Mouse (Mus musculus): ENCODE measurements at regions not wholly inside any gene's neighbourhood (a gene's known extent, or its start where the extent isn't known, plus 50 kb on each side); places are given as distances from the start of the nearest gene placed in this dataset.

DNA sequence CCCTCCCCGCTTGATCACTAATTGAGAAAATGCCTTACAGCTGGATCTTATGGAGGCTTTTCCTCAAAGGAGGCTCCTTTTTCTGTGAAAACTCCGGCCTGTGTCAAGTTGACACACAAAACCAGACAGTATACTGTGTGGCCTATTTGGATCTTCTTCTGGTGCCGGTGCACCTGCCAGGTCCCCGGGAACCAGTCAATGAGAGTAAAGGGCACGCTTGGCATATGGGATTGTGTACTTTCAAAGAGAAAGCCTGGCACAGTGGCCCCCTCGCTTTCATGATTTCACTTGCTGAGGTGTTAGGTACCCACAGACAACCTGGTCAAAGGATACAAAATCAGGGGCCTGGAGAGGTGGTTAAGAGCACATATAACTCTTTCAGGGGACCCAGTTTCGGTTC, 167.9 kb upstream of the Rpl38 start:
- H3K27ac ChIP-seq (ENCODE audit: insufficient read depth, low read depth, low read length, poor library complexity, severe bottlenecking) = no peak overlapping the region
- H3K9ac ChIP-seq (ENCODE audit: insufficient read depth, low read depth, low read length, poor library complexity, severe bottlenecking) = no peak overlapping the region
- H3K36me3 ChIP-seq (ENCODE audit: control insufficient read depth, insufficient read depth, low read length, poor library complexity, severe bottlenecking) = no peaks in the 10 kb centered on the region
- in situ Hi-C loops (cut with MboI; ENCODE audit: low sequenced_read_pairs in 2 of 2, unreplicated experiment in 2 of 2) = no loop called here
- H3K9me3 ChIP-seq (ENCODE audit: control insufficient read depth, insufficient read depth, low read depth, low read length) = no peaks in the 10 kb centered on the region
- TF ChIP-seq ZC3H11A (IDR thresholded peaks at IDR 0.05; ENCODE audit: borderline replicate concordance, low read depth, low read length) (no peak), ZNF384 (IDR thresholded peaks at IDR 0.05; ENCODE audit: low read depth, low read length) (no peak), HCFC1 (IDR thresholded peaks at IDR 0.05; ENCODE audit: borderline replicate concordance, insufficient read depth, low read length) (no peak), MAFK (IDR thresholded peaks at IDR 0.05; ENCODE audit: insufficient read depth, low read depth, low read length) (no peak), CHD2 (IDR thresholded peaks at IDR 0.05; ENCODE audit: low read depth, low read length) (no peak)
- H3K4me1 ChIP-seq (ENCODE audit: control insufficient read depth in 2 of 2, insufficient read depth in 2 of 2, low read length in 2 of 2, poor library complexity in 1 of 2) = peaks cover 0 to 12% of the 10 kb centered on the region in 2 experiments; a peak in 1 of 4 replicates
- H3K4me3 ChIP-seq (ENCODE audit: insufficient read depth in 1 of 2, low read depth in 1 of 2, low read length in 2 of 2, poor library complexity in 1 of 2, severe bottlenecking in 1 of 2) = no peak overlapping the region
- DNase-seq (ENCODE audit: low read depth, low spot score) = no peak

DNA sequence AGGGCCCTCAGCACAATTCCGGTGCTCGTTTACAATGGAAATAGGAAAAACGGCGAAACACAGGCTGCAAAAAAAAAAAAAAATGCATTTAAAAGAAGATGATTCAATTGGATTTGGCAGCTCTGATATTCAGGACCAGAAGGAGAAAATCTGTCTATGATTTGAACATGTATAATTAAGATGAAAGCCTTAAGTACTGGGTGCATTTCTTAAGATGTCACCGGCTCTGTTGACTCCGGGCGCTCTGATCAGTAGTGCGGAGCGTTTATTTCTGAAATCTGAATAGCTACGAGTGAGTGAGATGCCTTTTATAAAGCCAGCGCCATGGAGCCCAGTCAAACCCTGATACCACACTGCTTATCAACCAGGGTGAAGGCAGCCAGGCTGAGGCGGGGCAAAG, 168.7 kb upstream of the Rpl38 start:
- no peak for DNase-seq (ENCODE audit: low read depth, low spot score)
- Histone ChIP-seq H3K36me3 (ENCODE audit: control insufficient read depth, insufficient read depth, low read length, poor library complexity, severe bottlenecking) (no peaks in the 10 kb centered on the region), H3K9me3 (ENCODE audit: control insufficient read depth, insufficient read depth, low read depth, low read length) (no peaks in the 10 kb centered on the region), H3K27ac (ENCODE audit: insufficient read depth, low read depth, low read length, poor library complexity, severe bottlenecking) (no peak overlapping the region), H3K4me1 (ENCODE audit: control insufficient read depth in 2 of 2, insufficient read depth in 2 of 2, low read length in 2 of 2, poor library complexity in 1 of 2) (peaks cover 0 to 12% of the 10 kb centered on the region in 2 experiments; a peak in 1 of 4 replicates), H3K4me3 (ENCODE audit: insufficient read depth in 1 of 2, low read depth in 1 of 2, low read length in 2 of 2, poor library complexity in 1 of 2, severe bottlenecking in 1 of 2) (no peak overlapping the region), H3K9ac (ENCODE audit: insufficient read depth, low read depth, low read length, poor library complexity, severe bottlenecking) (no peak overlapping the region)
- no peak for TF ChIP-seq HCFC1 (IDR thresholded peaks at IDR 0.05; ENCODE audit: borderline replicate concordance, insufficient read depth, low read length)
- TF ChIP-seq ZNF384 (IDR thresholded peaks at IDR 0.05; ENCODE audit: low read depth, low read length) = no peak
- no peak for TF ChIP-seq CHD2 (IDR thresholded peaks at IDR 0.05; ENCODE audit: low read depth, low read length)
- TF ChIP-seq MAFK (IDR thresholded peaks at IDR 0.05; ENCODE audit: insufficient read depth, low read depth, low read length) = no peak
- no peak for TF ChIP-seq ZC3H11A (IDR thresholded peaks at IDR 0.05; ENCODE audit: borderline replicate concordance, low read depth, low read length)
- in situ Hi-C loops (cut with MboI; ENCODE audit: low sequenced_read_pairs in 2 of 2, unreplicated experiment in 2 of 2) = no loop called here

DNA sequence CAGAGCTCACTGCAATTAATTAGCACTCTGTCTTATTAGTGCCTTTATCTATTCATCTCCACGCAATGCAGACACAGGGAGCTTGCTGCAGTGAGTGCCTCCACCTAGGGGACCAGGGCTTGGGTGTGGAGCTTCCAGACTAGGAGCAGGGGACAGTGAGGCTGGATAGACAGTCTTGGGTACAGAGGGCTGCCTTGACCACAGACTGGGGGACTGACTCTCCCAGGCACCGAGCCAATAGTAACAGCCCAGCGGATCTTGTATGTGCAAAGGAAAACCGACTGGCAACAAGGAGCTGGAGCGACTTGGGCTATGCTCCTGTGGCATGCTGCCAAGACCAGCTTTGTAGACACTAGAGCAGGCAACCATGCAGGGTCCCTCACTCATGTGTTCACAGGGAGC, 172.8 kb upstream of the Rpl38 start:
- H3K9ac ChIP-seq (ENCODE audit: insufficient read depth, low read depth, low read length, poor library complexity, severe bottlenecking) = no peak overlapping the region
- H3K36me3 ChIP-seq (ENCODE audit: control insufficient read depth, insufficient read depth, low read length, poor library complexity, severe bottlenecking) = no peaks in the 10 kb centered on the region
- no peak for TF ChIP-seq MAFK (IDR thresholded peaks at IDR 0.05; ENCODE audit: insufficient read depth, low read depth, low read length)
- no peak for TF ChIP-seq HCFC1 (IDR thresholded peaks at IDR 0.05; ENCODE audit: borderline replicate concordance, insufficient read depth, low read length)
- no peak for TF ChIP-seq CHD2 (IDR thresholded peaks at IDR 0.05; ENCODE audit: low read depth, low read length)
- TF ChIP-seq ZC3H11A (IDR thresholded peaks at IDR 0.05; ENCODE audit: borderline replicate concordance, low read depth, low read length) = no peak
- TF ChIP-seq ZNF384 (IDR thresholded peaks at IDR 0.05; ENCODE audit: low read depth, low read length) = no peak
- no peak overlapping the region for H3K4me3 ChIP-seq (ENCODE audit: insufficient read depth in 1 of 2, low read depth in 1 of 2, low read length in 2 of 2, poor library complexity in 1 of 2, severe bottlenecking in 1 of 2)
- in situ Hi-C loops (cut with MboI; ENCODE audit: low sequenced_read_pairs in 2 of 2, unreplicated experiment in 2 of 2) = no loop called here
- H3K27ac ChIP-seq (ENCODE audit: insufficient read depth, low read depth, low read length, poor library complexity, severe bottlenecking) = no peak overlapping the region; the same call in 1 of the 2 replicates
- no peak for DNase-seq (ENCODE audit: low read depth, low spot score)
- peaks cover 0 to 3% of the 10 kb centered on the region in 2 experiments; a peak in 1 of 4 replicates for H3K4me1 ChIP-seq (ENCODE audit: control insufficient read depth in 2 of 2, insufficient read depth in 2 of 2, low read length in 2 of 2, poor library complexity in 1 of 2)
- H3K9me3 ChIP-seq (ENCODE audit: control insufficient read depth, insufficient read depth, low read depth, low read length) = no peaks in the 10 kb centered on the region

DNA sequence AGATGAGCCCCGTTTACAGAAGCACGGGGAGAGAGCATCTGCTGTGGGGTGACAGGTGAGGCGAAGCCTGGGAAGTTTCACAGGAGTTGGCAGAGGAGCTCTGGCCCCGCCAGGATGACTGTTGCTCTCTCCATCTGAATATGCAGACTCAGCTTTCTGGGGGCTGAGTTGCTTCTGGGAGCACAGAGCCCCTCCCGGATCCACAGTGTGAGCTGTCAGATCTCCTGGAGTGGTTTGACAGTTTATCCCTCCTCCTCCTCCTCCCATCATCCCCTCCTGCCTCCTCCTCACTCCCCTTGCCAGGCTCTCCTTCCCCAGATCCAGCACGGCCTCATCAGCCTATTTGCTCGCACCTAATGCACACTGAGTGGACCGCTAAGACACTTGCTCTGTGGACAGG, 181.9 kb upstream of the Rpl38 start:
- in situ Hi-C loops (cut with MboI; ENCODE audit: low sequenced_read_pairs in 2 of 2, unreplicated experiment in 2 of 2) = no loop called here
- Histone ChIP-seq H3K27ac (ENCODE audit: insufficient read depth, low read depth, low read length, poor library complexity, severe bottlenecking) (no peak overlapping the region), H3K4me1 (ENCODE audit: control insufficient read depth in 2 of 2, insufficient read depth in 2 of 2, low read length in 2 of 2, poor library complexity in 1 of 2) (peaks cover 0 to 13% of the 10 kb centered on the region in 2 experiments; a peak in 2 of 4 replicates), H3K9ac (ENCODE audit: insufficient read depth, low read depth, low read length, poor library complexity, severe bottlenecking) (no peak overlapping the region), H3K36me3 (ENCODE audit: control insufficient read depth, insufficient read depth, low read length, poor library complexity, severe bottlenecking) (no peaks in the 10 kb centered on the region), H3K4me3 (ENCODE audit: insufficient read depth in 1 of 2, low read depth in 1 of 2, low read length in 2 of 2, poor library complexity in 1 of 2, severe bottlenecking in 1 of 2) (no peak overlapping the region), H3K9me3 (ENCODE audit: control insufficient read depth, insufficient read depth, low read depth, low read length) (no peaks in the 10 kb centered on the region)
- no peak for TF ChIP-seq ZNF384 (IDR thresholded peaks at IDR 0.05; ENCODE audit: low read depth, low read length)
- TF ChIP-seq CHD2 (IDR thresholded peaks at IDR 0.05; ENCODE audit: low read depth, low read length) = no peak
- TF ChIP-seq MAFK (IDR thresholded peaks at IDR 0.05; ENCODE audit: insufficient read depth, low read depth, low read length) = peak; percentile 60; the same call in 1 of the 2 replicates
- no peak for DNase-seq (ENCODE audit: low read depth, low spot score)

DNA sequence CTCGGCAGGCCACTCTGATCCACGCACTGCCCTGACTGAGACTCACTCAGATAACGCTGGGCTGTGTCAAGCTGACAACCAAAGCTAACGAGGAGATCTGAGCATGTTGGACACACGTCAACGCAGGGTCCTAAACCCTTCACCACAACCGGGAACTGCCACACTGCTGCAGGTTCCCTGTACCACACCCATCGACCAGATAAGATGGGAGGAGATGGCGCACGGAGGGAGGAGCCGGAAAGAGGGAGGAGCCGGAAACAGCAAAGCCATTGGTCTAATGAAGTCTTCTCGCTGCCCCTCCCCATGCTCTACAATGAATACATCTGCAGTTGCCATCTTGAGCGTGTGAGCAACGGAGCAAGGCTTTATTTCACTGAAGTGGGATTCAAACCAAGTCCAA, 182.9 kb upstream of the Rpl38 start:
- Histone ChIP-seq H3K9ac (ENCODE audit: insufficient read depth, low read depth, low read length, poor library complexity, severe bottlenecking) (no peak overlapping the region; the same call in 1 of the 2 replicates), H3K4me1 (ENCODE audit: control insufficient read depth in 2 of 2, insufficient read depth in 2 of 2, low read length in 2 of 2, poor library complexity in 1 of 2) (peaks cover 0 to 13% of the 10 kb centered on the region in 2 experiments; a peak in 2 of 4 replicates), H3K36me3 (ENCODE audit: control insufficient read depth, insufficient read depth, low read length, poor library complexity, severe bottlenecking) (no peaks in the 10 kb centered on the region), H3K4me3 (ENCODE audit: insufficient read depth in 1 of 2, low read depth in 1 of 2, low read length in 2 of 2, poor library complexity in 1 of 2, severe bottlenecking in 1 of 2) (peak overlapping the region; percentile 17 to 34; a peak in 1 of 4 replicates), H3K9me3 (ENCODE audit: control insufficient read depth, insufficient read depth, low read depth, low read length) (no peaks in the 10 kb centered on the region), H3K27ac (ENCODE audit: insufficient read depth, low read depth, low read length, poor library complexity, severe bottlenecking) (no peak overlapping the region)
- in situ Hi-C loops (cut with MboI; ENCODE audit: low sequenced_read_pairs in 2 of 2, unreplicated experiment in 2 of 2) = no loop called here
- TF ChIP-seq ZC3H11A (IDR thresholded peaks at IDR 0.05; ENCODE audit: borderline replicate concordance, low read depth, low read length) (no peak), ZNF384 (IDR thresholded peaks at IDR 0.05; ENCODE audit: low read depth, low read length) (no peak), CHD2 (IDR thresholded peaks at IDR 0.05; ENCODE audit: low read depth, low read length) (no peak), MAFK (IDR thresholded peaks at IDR 0.05; ENCODE audit: insufficient read depth, low read depth, low read length) (no peak), HCFC1 (IDR thresholded peaks at IDR 0.05; ENCODE audit: borderline replicate concordance, insufficient read depth, low read length) (no peak)
- peak; percentile 79 for DNase-seq (ENCODE audit: low read depth, low spot score)

All from ES-E14 (cell line).